15 mouse cellular contexts compared by ENCODE assay signal in genomic region chr12:53222742-53223141, GRCm38 (mm10). TPM values are rescaled to one million over a fixed set of nuclear protein-coding genes. Genes with fewer than 3 reads are reported as not detected.
DNase-seq lines count a peak whose midpoint lies in the region; ATAC-seq lines count a peak whose summit lies in the region.
"Had no signal": no experiment of that assay in that cellular context is flagged by ENCODE, and none has a peak within 500 bp of the region (broad histone marks: within the 10 kb centered on the region; RNA-seq: fewer than 3 reads in every experiment).

No protein-coding gene starts in this region.

- H3K9ac ChIP-seq in forebrain, embryonic 14.5 days (ENCODE audit: low read length): no peak overlapping the region
- H3K9ac ChIP-seq in kidney, embryonic 15.5 days: no peak overlapping the region
- no peak overlapping the region for H3K9ac ChIP-seq in midbrain, embryonic 11.5 days (ENCODE audit: low read length)
- no peak overlapping the region for H3K9ac ChIP-seq in midbrain, embryonic 16.5 days (ENCODE audit: low read depth, low read length)
- H3K9ac ChIP-seq: embryonic facial prominence, embryonic 15.5 days; midbrain, embryonic 13.5 days had no signal

- H3K4me1 ChIP-seq in forebrain, embryonic 10.5 days: no peaks in the 10 kb centered on the region
- no peaks in the 10 kb centered on the region for H3K4me1 ChIP-seq in forebrain, embryonic 14.5 days (ENCODE audit: control insufficient read depth, insufficient read depth, low read length)
- no peaks in the 10 kb centered on the region for H3K4me1 ChIP-seq in kidney, embryonic 15.5 days
- no peaks in the 10 kb centered on the region for H3K4me1 ChIP-seq in midbrain, embryonic 11.5 days (ENCODE audit: control insufficient read depth, insufficient read depth, low read length)
- H3K4me1 ChIP-seq in midbrain, embryonic 16.5 days (ENCODE audit: control insufficient read depth, insufficient read depth, low read length): no peaks in the 10 kb centered on the region
- H3K4me1 ChIP-seq: embryonic facial prominence, embryonic 15.5 days had no signal

- ATAC-seq in forebrain, embryonic 14.5 days: no peak
- no peak for ATAC-seq in kidney, embryonic 15.5 days (replicated peaks; ENCODE audit: low FRiP score)
- ATAC-seq in midbrain, embryonic 11.5 days (ENCODE audit: low FRiP score): no peak
- ATAC-seq in midbrain, embryonic 16.5 days: no peak
- ATAC-seq in megakaryocyte progenitor cell, adult 5-6 weeks (replicated peaks; ENCODE audit: poor library complexity): no peak
- ATAC-seq: midbrain, embryonic 13.5 days had no signal

- H3K36me3 ChIP-seq in forebrain, embryonic 10.5 days (replicated peaks): no peaks in the 10 kb centered on the region
- no peaks in the 10 kb centered on the region for H3K36me3 ChIP-seq in forebrain, embryonic 14.5 days (ENCODE audit: control insufficient read depth, insufficient read depth, low read length)
- no peaks in the 10 kb centered on the region for H3K36me3 ChIP-seq in kidney, embryonic 15.5 days
- H3K36me3 ChIP-seq in midbrain, embryonic 11.5 days (ENCODE audit: control insufficient read depth, insufficient read depth, low read length): no peaks in the 10 kb centered on the region
- H3K36me3 ChIP-seq in midbrain, embryonic 16.5 days (ENCODE audit: control insufficient read depth, insufficient read depth, low read length): no peaks in the 10 kb centered on the region
- H3K36me3 ChIP-seq: embryonic facial prominence, embryonic 15.5 days; midbrain, embryonic 13.5 days had no signal

- H3K27ac ChIP-seq in forebrain, embryonic 10.5 days: no peak overlapping the region
- no peak overlapping the region for H3K27ac ChIP-seq in forebrain, embryonic 14.5 days (ENCODE audit: low read depth, low read length)
- H3K27ac ChIP-seq in kidney, embryonic 15.5 days: no peak overlapping the region
- no peak overlapping the region for H3K27ac ChIP-seq in midbrain, embryonic 11.5 days (ENCODE audit: low read depth, low read length)
- no peak overlapping the region for H3K27ac ChIP-seq in midbrain, embryonic 16.5 days (ENCODE audit: low read length)
- H3K27ac ChIP-seq: embryonic facial prominence, embryonic 15.5 days; midbrain, embryonic 13.5 days had no signal

- WGBS in forebrain, embryonic 10.5 days: 69% methylated on average over 4 of the region's 4 CpGs
- 68% methylated on average over 4 of the region's 4 CpGs for WGBS in forebrain, embryonic 14.5 days
- 68% methylated on average over 4 of the region's 4 CpGs for WGBS in kidney, embryonic 15.5 days
- 61% methylated on average over 4 of the region's 4 CpGs for WGBS in midbrain, embryonic 11.5 days
- 70% methylated on average over 4 of the region's 4 CpGs for WGBS in midbrain, embryonic 16.5 days

- DNase-seq in forebrain, embryonic 10.5 days (ENCODE audit: extremely low spot score, low spot score): peak; percentile 23
- no peak for DNase-seq in forebrain, embryonic 14.5 days (ENCODE audit: low spot score)
- DNase-seq in kidney, adult 9 months: peak; percentile 13
- DNase-seq in midbrain, embryonic 11.5 days (ENCODE audit: low spot score, missing footprints): peak; percentile 79
- DNase-seq in retina, embryonic 14.5 days (ENCODE audit: low spot score): peak; percentile 33
- DNase-seq: cerebellum, adult 9-10 months; kidney, adult 8-10 months; right cerebral cortex, postnatal 14 days; thymus, adult 2 months had no signal

- H3K4me2 ChIP-seq in forebrain, embryonic 14.5 days (ENCODE audit: low read length): no peak overlapping the region
- no peak overlapping the region for H3K4me2 ChIP-seq in kidney, embryonic 15.5 days
- no peak overlapping the region for H3K4me2 ChIP-seq in midbrain, embryonic 11.5 days
- H3K4me2 ChIP-seq in midbrain, embryonic 16.5 days (ENCODE audit: low read length): no peak overlapping the region
- H3K4me2 ChIP-seq: embryonic facial prominence, embryonic 15.5 days; midbrain, embryonic 13.5 days had no signal

- no peaks in the 10 kb centered on the region for H3K27me3 ChIP-seq in forebrain, embryonic 10.5 days (ENCODE audit: poor library complexity, severe bottlenecking)
- no peaks in the 10 kb centered on the region for H3K27me3 ChIP-seq in forebrain, embryonic 14.5 days (replicated peaks; ENCODE audit: control insufficient read depth, insufficient read depth, low read length)
- H3K27me3 ChIP-seq in kidney, embryonic 15.5 days: no peaks in the 10 kb centered on the region
- no peaks in the 10 kb centered on the region for H3K27me3 ChIP-seq in midbrain, embryonic 11.5 days (ENCODE audit: control insufficient read depth, insufficient read depth, low read length)
- H3K27me3 ChIP-seq in midbrain, embryonic 16.5 days (ENCODE audit: control insufficient read depth, insufficient read depth, low read depth, low read length): no peaks in the 10 kb centered on the region
- H3K27me3 ChIP-seq: embryonic facial prominence, embryonic 15.5 days; midbrain, embryonic 13.5 days had no signal

- H3K4me3 ChIP-seq in forebrain, embryonic 10.5 days: no peak overlapping the region
- H3K4me3 ChIP-seq in forebrain, embryonic 14.5 days (ENCODE audit: low read depth, low read length): no peak overlapping the region
- H3K4me3 ChIP-seq in kidney, embryonic 15.5 days (replicated peaks): no peak overlapping the region
- H3K4me3 ChIP-seq in midbrain, embryonic 11.5 days (ENCODE audit: low read depth, low read length): no peak overlapping the region
- no peak overlapping the region for H3K4me3 ChIP-seq in midbrain, embryonic 16.5 days (ENCODE audit: low read depth, low read length)
- H3K4me3 ChIP-seq: embryonic facial prominence, embryonic 15.5 days; midbrain, embryonic 13.5 days had no signal

- H3K9me3 ChIP-seq in forebrain, embryonic 10.5 days: no peaks in the 10 kb centered on the region
- H3K9me3 ChIP-seq in forebrain, embryonic 14.5 days (replicated peaks; ENCODE audit: control insufficient read depth, low read length): no peaks in the 10 kb centered on the region
- no peaks in the 10 kb centered on the region for H3K9me3 ChIP-seq in kidney, embryonic 15.5 days (replicated peaks)
- no peaks in the 10 kb centered on the region for H3K9me3 ChIP-seq in midbrain, embryonic 11.5 days (ENCODE audit: control insufficient read depth, low read length)
- H3K9me3 ChIP-seq in midbrain, embryonic 16.5 days (replicated peaks; ENCODE audit: control insufficient read depth, low read length, poor library complexity, severe bottlenecking): no peaks in the 10 kb centered on the region
- H3K9me3 ChIP-seq: embryonic facial prominence, embryonic 15.5 days; midbrain, embryonic 13.5 days had no signal

RNA-seq across cellular contexts. Expression of gene Npas3, which starts 25.7 kb away (rescaled TPM):
- polyA plus RNA-seq in forebrain, embryonic 10.5 days (2016; fragmentation: Nextera tagmentation; extraction: Ambion mirVana): 7.2 and 8.6 TPM in 2 replicates
- 11.9 and 12.9 TPM in 2 replicates for polyA plus RNA-seq in forebrain, embryonic 14.5 days (2014; fragmentation: Nextera tagmentation; extraction: Ambion mirVana)
- polyA plus RNA-seq in kidney, embryonic 15.5 days (2015; fragmentation: Nextera tagmentation; extraction: Ambion mirVana): 0.96 and 1.1 TPM in 2 replicates
- polyA plus RNA-seq in midbrain, embryonic 11.5 days (2014; fragmentation: Nextera tagmentation; extraction: Ambion mirVana): 17.7 and 19.5 TPM in 2 replicates
- 25.1 and 27.9 TPM in 2 replicates for polyA plus RNA-seq in midbrain, embryonic 16.5 days (2015; fragmentation: Nextera tagmentation; extraction: Ambion mirVana)
- total RNA-seq in megakaryocyte progenitor cell, adult 5-6 weeks (2015): not detected in 2 replicates
- total RNA-seq in megakaryocyte progenitor cell, adult 5-6 weeks (2017): not detected in 2 replicates
- total RNA-seq: neutrophil, adult 5-6 weeks had no signal
